Mouse (Mus musculus) bone marrow macrophage, adult 2 months (primary cell): ENCODE results near the gene Znfx1.

Experiments used
- CTCF ChIP-seq: IDR thresholded peaks from 2 replicates; pipeline ENCODE4 v1.5.1; 2012; ENCODE audit warnings: low read depth, mild to moderate bottlenecking, low read length, moderate library complexity
- POLR2A ChIP-seq: IDR thresholded peaks from 2 replicates; pipeline ENCODE4 v1.6.1; 2012; ENCODE audit warnings: mild to moderate bottlenecking, low read depth, low read length, borderline replicate concordance

GRCm38 (mm10) chr2:167055386-167055785, 7.4 kb downstream of the Znfx1 start:
- no peak for TF ChIP-seq POLR2A
- TF ChIP-seq CTCF, result no peak
